Mouse (Mus musculus) small intestine, adult 2 months (tissue): ENCODE results near the gene Zmiz1. TPM values are rescaled to one million over a fixed set of nuclear protein-coding genes. Genes with fewer than 3 reads are reported as not detected.

ENCODE experiments used
- H3K27ac ChIP-seq: fragments of 200-500 bp; 2 replicates; pipeline ENCODE4 v1.5.1; 2012; ENCODE audit warnings: low read depth, low read length, control low read depth, inconsistent platforms; ENCODE audit not compliant: insufficient read depth
- H3K27me3 ChIP-seq: fragments of 200-500 bp; 2 replicates; pipeline ENCODE4 v1.6.1; 2012; ENCODE audit warnings: mild to moderate bottlenecking, moderate library complexity, low read length, inconsistent platforms; ENCODE audit not compliant: control insufficient read depth, insufficient read depth
- H3K36me3 ChIP-seq: fragments of 200-500 bp; 2 replicates; pipeline ENCODE4 v1.6.1; 2012; ENCODE audit warnings: mild to moderate bottlenecking, low read length, control low read depth, inconsistent platforms; ENCODE audit not compliant: control insufficient read depth, insufficient read depth
- H3K4me1 ChIP-seq: fragments of 200-500 bp; 2 replicates; pipeline ENCODE4 v1.6.1; 2012; ENCODE audit warnings: low read length, inconsistent platforms, mixed read lengths; ENCODE audit not compliant: control insufficient read depth, insufficient read depth, insufficient read length
- H3K4me3 ChIP-seq: fragments of 200-500 bp; 2 replicates; pipeline ENCODE4 v1.5.1; 2012; ENCODE audit warnings: low read depth, mild to moderate bottlenecking, control low read depth, inconsistent platforms, low read length, moderate library complexity
- CTCF ChIP-seq: fragments of 200-500 bp; IDR thresholded peaks from 2 replicates; pipeline ENCODE4 v1.5.1; 2012; ENCODE audit warnings: low read depth, mild to moderate bottlenecking, control low read depth, inconsistent platforms, low read length, moderate library complexity, mixed read lengths; ENCODE audit not compliant: insufficient replicate concordance, insufficient read length; ENCODE audit errors: extremely low read depth
- POLR2A ChIP-seq: fragments of 200-500 bp; IDR thresholded peaks from 2 replicates; pipeline ENCODE4 v1.6.1; 2012; ENCODE audit warnings: low read depth, mild to moderate bottlenecking, control low read depth, inconsistent platforms, low read length, moderate library complexity
- WGBS: fragments of 180-500 bp; shearing (Covaris S2); methylation state at CpG from one replicate; pipeline ENCODE4 v1.1.7; 2018; 5-methylcytosine and 5-hydroxymethylcytosine counted together
- polyA plus RNA-seq: library from polyadenylated mRNA; depleted of rRNA; stranded (reverse); fragments of >200 nt; gene quantifications from 2 replicates; pipeline ENCODE4 v1.2.3, GENCODE M21; 2012

Zmiz1 gene
- polyA plus RNA-seq, 1 experiment = 91.5 TPM

GRCm38 (mm10) chr14:25526872-25527271, 67.9 kb downstream of the Zmiz1 start:
- H3K4me3 ChIP-seq = no peak overlapping the region
- 81% methylated on average over 8 of the region's 8 CpGs for WGBS
- H3K27me3 ChIP-seq = no peaks in the 10 kb centered on the region
- H3K4me1 ChIP-seq = peaks cover 26% of the 10 kb centered on the region
- no peak for TF ChIP-seq POLR2A
- no peak for TF ChIP-seq CTCF
- H3K36me3 ChIP-seq = no peaks in the 10 kb centered on the region
- no peak overlapping the region; the same call in 1 of the 2 replicates for H3K27ac ChIP-seq

DNA sequence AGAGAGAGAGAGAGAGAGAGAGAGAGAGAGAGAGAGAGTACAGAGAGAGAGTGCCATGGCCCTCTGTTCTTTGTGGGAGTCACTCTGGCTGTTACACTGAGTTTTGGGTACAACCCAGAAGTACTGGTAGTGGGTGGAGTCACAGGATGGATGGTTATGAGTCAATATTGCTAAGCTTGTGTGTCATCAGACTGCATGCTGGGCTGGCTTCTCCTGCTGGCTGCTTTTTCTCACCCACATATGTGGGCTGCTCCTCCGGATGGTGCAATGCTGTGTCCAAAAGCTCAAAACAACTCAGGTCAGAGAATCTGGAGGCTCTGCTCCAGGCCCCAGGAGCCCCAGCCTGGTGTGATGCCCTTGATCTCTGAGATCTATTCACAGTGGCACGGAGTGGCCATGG, 68.3 kb downstream of the Zmiz1 start:
- H3K4me1 ChIP-seq = peaks cover 26% of the 10 kb centered on the region
- H3K27me3 ChIP-seq = no peaks in the 10 kb centered on the region
- no peak overlapping the region for H3K4me3 ChIP-seq
- TF ChIP-seq POLR2A (no peak), CTCF (no peak)
- H3K36me3 ChIP-seq = no peaks in the 10 kb centered on the region
- WGBS = 87% methylated on average over 2 of the region's 2 CpGs
- H3K27ac ChIP-seq = no peak overlapping the region

- peaks cover 21% of the 10 kb centered on the region for H3K4me1 ChIP-seq
- no peaks in the 10 kb centered on the region for H3K36me3 ChIP-seq
- TF ChIP-seq POLR2A = no peak
- no peak for TF ChIP-seq CTCF
- H3K27ac ChIP-seq = no peak overlapping the region
- no peak overlapping the region for H3K4me3 ChIP-seq
- WGBS = 74% methylated on average over 4 of the region's 4 CpGs
- no peaks in the 10 kb centered on the region for H3K27me3 ChIP-seq
Observed at GRCm38 (mm10) chr14:25530342-25530741, 71.4 kb downstream of the Zmiz1 start.

DNA sequence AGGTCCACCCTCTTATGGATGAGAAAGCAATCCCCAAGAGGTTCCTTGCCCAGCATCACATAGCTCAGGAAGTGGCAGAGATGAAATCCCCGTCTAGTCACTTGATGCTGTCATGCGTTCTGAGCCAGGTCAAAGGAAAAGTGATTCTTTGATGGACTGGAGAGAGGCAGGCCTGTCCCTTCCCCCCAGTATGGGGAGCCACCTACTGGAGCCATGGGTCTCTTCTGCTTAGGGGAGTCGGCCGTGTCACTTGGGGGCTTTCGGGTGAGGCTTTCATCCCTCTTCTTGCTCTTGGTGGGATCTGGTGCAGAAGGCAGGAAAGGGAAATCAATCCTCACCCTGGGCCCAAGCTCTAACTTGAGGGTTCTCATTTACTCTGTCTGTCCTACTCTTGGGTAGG, 71.8 kb downstream of the Zmiz1 start:
- WGBS = 84% methylated on average over 5 of the region's 5 CpGs
- no peak overlapping the region for H3K27ac ChIP-seq
- H3K27me3 ChIP-seq = no peaks in the 10 kb centered on the region
- H3K4me3 ChIP-seq = no peak overlapping the region
- H3K36me3 ChIP-seq = no peaks in the 10 kb centered on the region
- peaks cover 18% of the 10 kb centered on the region for H3K4me1 ChIP-seq
- TF ChIP-seq CTCF = no peak
- TF ChIP-seq POLR2A = no peak

DNA sequence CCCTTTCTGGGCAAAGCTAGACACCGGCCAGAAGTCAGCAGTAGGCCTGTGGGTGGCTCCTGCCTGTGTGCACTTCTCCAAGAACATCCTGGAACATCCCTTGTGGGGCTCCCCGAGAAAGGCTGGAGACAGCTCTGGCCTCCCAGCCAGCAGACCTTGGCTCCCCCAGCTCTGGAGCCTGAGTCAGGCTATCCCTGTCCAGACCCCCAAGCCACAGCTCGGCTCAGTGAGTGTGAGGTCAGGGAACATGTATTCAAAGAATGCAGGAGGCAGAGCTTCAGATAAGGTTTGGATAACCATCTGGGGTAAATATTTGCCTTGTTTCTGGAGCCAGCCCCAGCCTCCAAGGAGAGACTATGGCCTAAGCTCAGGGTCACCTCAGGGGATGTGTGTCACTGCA, 74.0 kb downstream of the Zmiz1 start:
- Histone ChIP-seq H3K4me3 (no peak overlapping the region), H3K27me3 (no peaks in the 10 kb centered on the region), H3K4me1 (peaks cover 11% of the 10 kb centered on the region), H3K36me3 (peaks cover 12% of the 10 kb centered on the region; the same call in 1 of the 2 replicates), H3K27ac (no peak overlapping the region)
- TF ChIP-seq CTCF = no peak
- TF ChIP-seq POLR2A = no peak
- WGBS = 46% methylated on average over 3 of the region's 3 CpGs

GRCm38 (mm10) chr14:25533631-25534395, 74.8 kb downstream of the Zmiz1 start:
- no peak overlapping the region for H3K4me3 ChIP-seq
- TF ChIP-seq CTCF (no peak), POLR2A (no peak)
- no peak overlapping the region for H3K27ac ChIP-seq
- peaks cover 11% of the 10 kb centered on the region for H3K4me1 ChIP-seq
- H3K36me3 ChIP-seq = peaks cover 12% of the 10 kb centered on the region; the same call in 1 of the 2 replicates
- 72% methylated on average over 9 of the region's 9 CpGs for WGBS
- H3K27me3 ChIP-seq = no peaks in the 10 kb centered on the region

GRCm38 (mm10) chr14:25534396-25534769, 75.4 kb downstream of the Zmiz1 start:
- Histone ChIP-seq H3K4me1 (peaks cover 11% of the 10 kb centered on the region), H3K36me3 (peaks cover 12% of the 10 kb centered on the region; the same call in 1 of the 2 replicates), H3K27ac (no peak overlapping the region), H3K4me3 (no peak overlapping the region), H3K27me3 (no peaks in the 10 kb centered on the region)
- no peak for TF ChIP-seq CTCF
- no peak for TF ChIP-seq POLR2A
